ENCODE assay signal across 19 mouse cellular contexts in genomic region chr17:27077133-27077532, GRCm38 (mm10). TPM values are rescaled to one million over a fixed set of nuclear protein-coding genes. Genes with fewer than 3 reads are reported as not detected.
DNase-seq lines count a peak whose midpoint lies in the region; ATAC-seq and TF ChIP-seq lines count a peak whose summit lies in the region.
"Had no signal": no experiment of that assay in that cellular context is flagged by ENCODE, and none has a peak within 500 bp of the region (broad histone marks: within the 10 kb centered on the region; RNA-seq: fewer than 3 reads in every experiment).

No protein-coding gene starts in this region.

- no peak overlapping the region for H3K4me3 ChIP-seq in heart, postnatal 0 days (ENCODE audit: low read depth, low read length)
- no peak overlapping the region for H3K4me3 ChIP-seq in liver, postnatal 0 days (ENCODE audit: low read depth, low read length)
- no peak overlapping the region for H3K4me3 ChIP-seq in liver, embryonic 11.5 days (ENCODE audit: low read depth, low read length)
- no peak overlapping the region for H3K4me3 ChIP-seq in G1E (ENCODE audit: low read depth, low read length)
- H3K4me3 ChIP-seq in olfactory bulb, adult 2 months (ENCODE audit: insufficient read depth, low read depth, low read length), result no peak overlapping the region
- H3K4me3 ChIP-seq: embryonic facial prominence, embryonic 12.5 days; heart, embryonic 12.5 days; hindbrain, embryonic 12.5 days; intestine, embryonic 15.5 days; limb, embryonic 10.5 days; midbrain, embryonic 15.5 days had no signal

- no peak overlapping the region for H3K4me2 ChIP-seq in heart, postnatal 0 days (ENCODE audit: low read depth, low read length)
- H3K4me2 ChIP-seq in liver, postnatal 0 days (ENCODE audit: low read depth, low read length), result no peak overlapping the region
- no peak overlapping the region for H3K4me2 ChIP-seq in liver, embryonic 11.5 days
- H3K4me2 ChIP-seq: embryonic facial prominence, embryonic 12.5 days; heart, embryonic 12.5 days; hindbrain, embryonic 12.5 days; intestine, embryonic 15.5 days; midbrain, embryonic 15.5 days had no signal

- no peak for TF ChIP-seq EP300 in heart, postnatal 0 days (IDR thresholded peaks at IDR 0.05; ENCODE audit: low read depth)
- TF ChIP-seq EP300 in liver, postnatal 0 days (IDR thresholded peaks at IDR 0.05; ENCODE audit: low read depth), result no peak

- H3K36me3 ChIP-seq in heart, postnatal 0 days (replicated peaks; ENCODE audit: control insufficient read depth, insufficient read depth, low read length), result no peaks in the 10 kb centered on the region
- no peaks in the 10 kb centered on the region for H3K36me3 ChIP-seq in liver, postnatal 0 days (replicated peaks; ENCODE audit: insufficient read depth, low read length)
- H3K36me3 ChIP-seq in liver, embryonic 11.5 days (ENCODE audit: control insufficient read depth, insufficient read depth, low read length), result no peaks in the 10 kb centered on the region
- H3K36me3 ChIP-seq in G1E (replicated peaks), result peaks cover 56% of the 10 kb centered on the region
- H3K36me3 ChIP-seq: embryonic facial prominence, embryonic 12.5 days; hindbrain, embryonic 12.5 days; intestine, embryonic 15.5 days; midbrain, embryonic 15.5 days had no signal

- H3K9me3 ChIP-seq in heart, postnatal 0 days (replicated peaks; ENCODE audit: control insufficient read depth, low read length), result peaks cover 5% of the 10 kb centered on the region; the same call in 1 of the 2 replicates
- H3K9me3 ChIP-seq in liver, postnatal 0 days (ENCODE audit: low read length), result peaks cover 3% of the 10 kb centered on the region; the same call in 1 of the 2 replicates
- no peaks in the 10 kb centered on the region; the same call in 1 of the 2 replicates for H3K9me3 ChIP-seq in liver, embryonic 11.5 days (ENCODE audit: control insufficient read depth, low read length)
- peaks cover 8% of the 10 kb centered on the region for H3K9me3 ChIP-seq in G1E (replicated peaks)
- H3K9me3 ChIP-seq: embryonic facial prominence, embryonic 12.5 days; hindbrain, embryonic 12.5 days; intestine, embryonic 15.5 days; midbrain, embryonic 15.5 days had no signal

- ATAC-seq in heart, postnatal 0 days (ENCODE audit: insufficient read depth, low read depth), result no peak
- ATAC-seq in liver, postnatal 0 days, result no peak
- no peak for ATAC-seq in liver, embryonic 11.5 days (replicated peaks; ENCODE audit: low FRiP score)
- ATAC-seq in G1E (ENCODE audit: extremely low read depth, insufficient number of reproducible peaks, low FRiP score, poor library complexity, severe bottlenecking), result no peak
- ATAC-seq: activated CD4-positive, CD25-positive, alpha-beta regulatory T cell, adult 4 months; intestine, embryonic 15.5 days; midbrain, embryonic 15.5 days had no signal

- no peak overlapping the region for H3K27ac ChIP-seq in heart, postnatal 0 days (ENCODE audit: low read depth)
- no peak overlapping the region for H3K27ac ChIP-seq in liver, postnatal 0 days (ENCODE audit: low read depth)
- H3K27ac ChIP-seq in liver, embryonic 11.5 days (ENCODE audit: low read depth, low read length), result no peak overlapping the region
- no peak overlapping the region for H3K27ac ChIP-seq in olfactory bulb, adult 2 months (ENCODE audit: insufficient read depth, low read depth, low read length)
- H3K27ac ChIP-seq: embryonic facial prominence, embryonic 12.5 days; hindbrain, embryonic 12.5 days; intestine, embryonic 15.5 days; limb, embryonic 10.5 days; midbrain, embryonic 15.5 days had no signal

- peaks cover 7% of the 10 kb centered on the region; the same call in 1 of the 2 replicates for H3K4me1 ChIP-seq in heart, postnatal 0 days (ENCODE audit: control insufficient read depth, insufficient read depth)
- 0 out of 2 replicates have a peak, but pooled peaks cover 4% of the 10 kb centered on the region for H3K4me1 ChIP-seq in liver, postnatal 0 days (ENCODE audit: insufficient read depth)
- peaks cover 10% of the 10 kb centered on the region for H3K4me1 ChIP-seq in liver, embryonic 11.5 days (replicated peaks; ENCODE audit: control insufficient read depth, insufficient read depth, low read length)
- H3K4me1 ChIP-seq in G1E (ENCODE audit: insufficient read depth, low read depth, low read length), result peaks cover 34% of the 10 kb centered on the region
- peaks cover 5% of the 10 kb centered on the region; the same call in 1 of the 2 replicates for H3K4me1 ChIP-seq in olfactory bulb, adult 2 months (ENCODE audit: control insufficient read depth, insufficient read depth, low read length)
- H3K4me1 ChIP-seq: midbrain, embryonic 15.5 days had no signal

- 0 out of 2 replicates have a peak, but pooled peaks have one; percentile 9 for TF ChIP-seq CTCF in heart, postnatal 0 days (IDR thresholded peaks at IDR 0.05; ENCODE audit: low read depth)
- peak; percentile 55 for TF ChIP-seq CTCF in liver, postnatal 0 days (IDR thresholded peaks at IDR 0.05; ENCODE audit: low read depth)
- TF ChIP-seq CTCF in G1E (IDR thresholded peaks at IDR 0.05; ENCODE audit: low read depth, low read length), result peak; percentile 44
- peak; percentile 9; the same call in 1 of the 2 replicates for TF ChIP-seq CTCF in olfactory bulb, adult 2 months (IDR thresholded peaks at IDR 0.05; ENCODE audit: insufficient read depth, low read depth, low read length)

- 88% methylated on average over 7 of the region's 7 CpGs for WGBS in heart, postnatal 0 days
- 94% methylated on average over 7 of the region's 7 CpGs for WGBS in liver, postnatal 0 days (ENCODE audit: insufficient replicate concordance)
- 89% methylated on average over 7 of the region's 7 CpGs for WGBS in liver, embryonic 11.5 days
- 97% methylated on average over 7 of the region's 7 CpGs for WGBS in olfactory bulb, adult 2 months

- intact Hi-C loops in heart, postnatal 36 days (cut with DNase I), result no loop called here

- no peak overlapping the region for H3K9ac ChIP-seq in heart, postnatal 0 days (replicated peaks; ENCODE audit: low read depth, low read length)
- H3K9ac ChIP-seq in liver, postnatal 0 days (replicated peaks), result no peak overlapping the region
- no peak overlapping the region for H3K9ac ChIP-seq in liver, embryonic 11.5 days (ENCODE audit: low read depth, low read length)
- H3K9ac ChIP-seq: embryonic facial prominence, embryonic 12.5 days; heart, embryonic 12.5 days; hindbrain, embryonic 12.5 days; intestine, embryonic 15.5 days; midbrain, embryonic 15.5 days had no signal

- no peak for TF ChIP-seq POLR2A in olfactory bulb, adult 2 months (IDR thresholded peaks at IDR 0.05; ENCODE audit: insufficient read depth, low read depth, low read length)

- no peaks in the 10 kb centered on the region for H3K27me3 ChIP-seq in heart, postnatal 0 days (ENCODE audit: control insufficient read depth, insufficient read depth, low read length)
- no peaks in the 10 kb centered on the region for H3K27me3 ChIP-seq in liver, postnatal 0 days (ENCODE audit: insufficient read depth, low read length)
- no peaks in the 10 kb centered on the region for H3K27me3 ChIP-seq in liver, embryonic 11.5 days (replicated peaks; ENCODE audit: control insufficient read depth, insufficient read depth, low read length)
- peaks cover 14% of the 10 kb centered on the region; the same call in 1 of the 2 replicates for H3K27me3 ChIP-seq in G1E (ENCODE audit: insufficient read depth, low read length)
- H3K27me3 ChIP-seq: embryonic facial prominence, embryonic 12.5 days; heart, embryonic 12.5 days; hindbrain, embryonic 12.5 days; intestine, embryonic 15.5 days; midbrain, embryonic 15.5 days had no signal

- DNase-seq in heart, postnatal 0 days (ENCODE audit: low spot score), result no peak
- no peak for DNase-seq in heart, postnatal 36 days
- DNase-seq in liver, postnatal 0 days, result no peak
- no peak for DNase-seq in liver, embryonic 11.5 days (ENCODE audit: low spot score)
- no peak for DNase-seq in G1E (ENCODE audit: low spot score)
- DNase-seq in urinary bladder, adult 2 months (ENCODE audit: low spot score), result no peak
- DNase-seq in layer of hippocampus, postnatal 36 days, result no peak
- DNase-seq: cerebellum, adult 18-20 months; gastrocnemius, postnatal 36 days; kidney, postnatal 25 days; lung, adult 2 months had no signal

RNA-seq across cellular contexts. Expression of gene Itpr3, which starts 20.0 kb away (rescaled TPM):
- 6.9 and 7.0 TPM in 2 replicates for total RNA-seq in heart, postnatal 0 days (2014; rRNA removed; ENCODE audit: low replicate concordance)
- polyA plus RNA-seq in heart, postnatal 0 days (2015; fragmentation: Nextera tagmentation; extraction: Ambion mirVana), result 0.75 and 0.89 TPM in 2 replicates
- 1 to 10 TPM; 5.3 to 6.7 TPM for total RNA-seq in heart, postnatal 36 days (2021)
- polyA plus RNA-seq in liver, postnatal 0 days (2015; fragmentation: Nextera tagmentation; extraction: Ambion mirVana), result 0.36 and 0.45 TPM in 2 replicates
- 1.8 and 2.0 TPM in 2 replicates for polyA plus RNA-seq in liver, embryonic 11.5 days (2014; fragmentation: Nextera tagmentation; extraction: Ambion mirVana)
- total RNA-seq in G1E (2014; fragmentation: Nextera tagmentation) (2.7 and 3.2 TPM in 2 replicates), G1E (2017) (6.9 and 7.1 TPM in 2 replicates)
- 4.7 and 4.9 TPM in 2 replicates for polyA plus RNA-seq in G1E (2012)
- not detected in 2 replicates for polyA plus RNA-seq in olfactory bulb, adult 2 months (2012; ENCODE audit: insufficient read depth, insufficient read length, low replicate concordance, missing spikeins)
- 9.5 and 17.8 TPM in 2 replicates for polyA plus RNA-seq in urinary bladder, adult 2 months (2012; rRNA removed)
- total RNA-seq in layer of hippocampus, postnatal 36 days (2021), result 1 to 10 TPM; 1.6 to 1.7 TPM

RNA-seq across cellular contexts. Expression of gene Bak1, which starts 48.3 kb away (rescaled TPM):
- total RNA-seq in heart, postnatal 0 days (2014; rRNA removed; ENCODE audit: low replicate concordance), result 77.6 and 82.4 TPM in 2 replicates
- 4.2 and 4.5 TPM in 2 replicates for polyA plus RNA-seq in heart, postnatal 0 days (2015; fragmentation: Nextera tagmentation; extraction: Ambion mirVana)
- 10 to 100 TPM; 20.0 to 21.2 TPM for total RNA-seq in heart, postnatal 36 days (2021)
- polyA plus RNA-seq in liver, postnatal 0 days (2015; fragmentation: Nextera tagmentation; extraction: Ambion mirVana), result 2.7 and 2.9 TPM in 2 replicates
- 10.8 and 11.3 TPM in 2 replicates for polyA plus RNA-seq in liver, embryonic 11.5 days (2014; fragmentation: Nextera tagmentation; extraction: Ambion mirVana)
- total RNA-seq in G1E (2014; fragmentation: Nextera tagmentation), result 231 and 242 TPM in 2 replicates
- 57.5 and 64.5 TPM in 2 replicates for total RNA-seq in G1E (2017)
- 222 and 227 TPM in 2 replicates for polyA plus RNA-seq in G1E (2012)
- polyA plus RNA-seq in olfactory bulb, adult 2 months (2012; ENCODE audit: insufficient read depth, insufficient read length, low replicate concordance, missing spikeins), result not detected in 2 replicates
- 34.8 and 36.8 TPM in 2 replicates for polyA plus RNA-seq in urinary bladder, adult 2 months (2012; rRNA removed)
- total RNA-seq in layer of hippocampus, postnatal 36 days (2021), result 10 to 100 TPM; 13.0 to 13.7 TPM

RNA-seq across cellular contexts. Expression of gene Uqcc2, which starts 56.6 kb away (rescaled TPM):
- total RNA-seq in heart, postnatal 0 days (2014; rRNA removed; ENCODE audit: low replicate concordance), result 301 and 397 TPM in 2 replicates
- polyA plus RNA-seq in heart, postnatal 0 days (2015; fragmentation: Nextera tagmentation; extraction: Ambion mirVana), result 419 and 436 TPM in 2 replicates
- total RNA-seq in heart, postnatal 36 days (2021), result 100 to 1,000 TPM; 291 to 337 TPM
- polyA plus RNA-seq in liver, postnatal 0 days (2015; fragmentation: Nextera tagmentation; extraction: Ambion mirVana), result 101 and 107 TPM in 2 replicates
- 386 and 413 TPM in 2 replicates for polyA plus RNA-seq in liver, embryonic 11.5 days (2014; fragmentation: Nextera tagmentation; extraction: Ambion mirVana)
- total RNA-seq in G1E (2014; fragmentation: Nextera tagmentation) (28.3 and 42.6 TPM in 2 replicates), G1E (2017) (113 and 123 TPM in 2 replicates)
- polyA plus RNA-seq in G1E (2012), result 205 and 223 TPM in 2 replicates
- not detected in 2 replicates for polyA plus RNA-seq in olfactory bulb, adult 2 months (2012; ENCODE audit: insufficient read depth, insufficient read length, low replicate concordance, missing spikeins)
- 175 and 243 TPM in 2 replicates for polyA plus RNA-seq in urinary bladder, adult 2 months (2012; rRNA removed)
- total RNA-seq in layer of hippocampus, postnatal 36 days (2021), result 100 to 1,000 TPM; 205 to 207 TPM
